Comparison of ENCODE assay signal across 15 mouse cellular contexts in genomic region chr14:70837528-70837927, GRCm38 (mm10).
DNase-seq lines count a peak whose midpoint lies in the region; ATAC-seq lines count a peak whose summit lies in the region.
"Had no signal": no experiment of that assay in that cellular context is flagged by ENCODE, and none has a peak within 500 bp of the region (broad histone marks: within the 10 kb centered on the region; RNA-seq: fewer than 3 reads in every experiment).

No protein-coding gene starts in this region.

- no peaks in the 10 kb centered on the region for H3K36me3 ChIP-seq in forebrain, embryonic 16.5 days (ENCODE audit: control insufficient read depth, insufficient read depth)
- H3K36me3 ChIP-seq in midbrain, embryonic 11.5 days (ENCODE audit: control insufficient read depth, insufficient read depth, low read length), result no peaks in the 10 kb centered on the region
- H3K36me3 ChIP-seq: limb, embryonic 10.5 days; liver, embryonic 15.5 days had no signal

- no peaks in the 10 kb centered on the region for H3K27me3 ChIP-seq in forebrain, embryonic 16.5 days (replicated peaks; ENCODE audit: control insufficient read depth, insufficient read depth, low read length)
- H3K27me3 ChIP-seq in midbrain, embryonic 11.5 days (ENCODE audit: control insufficient read depth, insufficient read depth, low read length), result no peaks in the 10 kb centered on the region
- H3K27me3 ChIP-seq: liver, embryonic 15.5 days had no signal

- WGBS in forebrain, embryonic 16.5 days, result 6% methylated on average over 6 of the region's 6 CpGs
- 8% methylated on average over 6 of the region's 6 CpGs for WGBS in midbrain, embryonic 11.5 days

- 0 out of 2 replicates have a peak overlapping the region, but pooled peaks have one; percentile 8 for H3K4me2 ChIP-seq in forebrain, embryonic 16.5 days (ENCODE audit: low read length)
- H3K4me2 ChIP-seq in midbrain, embryonic 11.5 days, result peak overlapping the region; percentile 21; the same call in 1 of the 2 replicates
- H3K4me2 ChIP-seq: liver, embryonic 15.5 days had no signal

- no peak overlapping the region for H3K9ac ChIP-seq in forebrain, embryonic 16.5 days (replicated peaks; ENCODE audit: low read depth, low read length)
- H3K9ac ChIP-seq in midbrain, embryonic 11.5 days (ENCODE audit: low read length), result no peak overlapping the region
- H3K9ac ChIP-seq: liver, embryonic 15.5 days had no signal

- peak; percentile 54 for ATAC-seq in forebrain, embryonic 16.5 days
- ATAC-seq in midbrain, embryonic 11.5 days (ENCODE audit: low FRiP score), result peak; percentile 44; the same call in 1 of the 2 replicates
- no peak for ATAC-seq in activated CD4-positive, CD25-positive, alpha-beta regulatory T cell, adult 4 months

- H3K27ac ChIP-seq in forebrain, embryonic 16.5 days (ENCODE audit: low read length), result no peak overlapping the region
- no peak overlapping the region for H3K27ac ChIP-seq in midbrain, embryonic 11.5 days (ENCODE audit: low read depth, low read length)
- H3K27ac ChIP-seq: limb, embryonic 10.5 days; liver, embryonic 15.5 days had no signal

- no peak overlapping the region for H3K4me3 ChIP-seq in forebrain, embryonic 16.5 days (replicated peaks; ENCODE audit: low read length)
- no peak overlapping the region for H3K4me3 ChIP-seq in midbrain, embryonic 11.5 days (ENCODE audit: low read depth, low read length)
- H3K4me3 ChIP-seq: limb, embryonic 10.5 days; liver, embryonic 15.5 days had no signal

- H3K9me3 ChIP-seq in forebrain, embryonic 16.5 days (ENCODE audit: control insufficient read depth, low read length), result no peaks in the 10 kb centered on the region
- no peaks in the 10 kb centered on the region for H3K9me3 ChIP-seq in midbrain, embryonic 11.5 days (ENCODE audit: control insufficient read depth, low read length)
- H3K9me3 ChIP-seq: limb, embryonic 10.5 days; liver, embryonic 15.5 days had no signal

- peaks cover 9% of the 10 kb centered on the region for H3K4me1 ChIP-seq in forebrain, embryonic 16.5 days (replicated peaks; ENCODE audit: control insufficient read depth, insufficient read depth, low read length)
- 0 out of 2 replicates have a peak, but pooled peaks cover 2% of the 10 kb centered on the region for H3K4me1 ChIP-seq in midbrain, embryonic 11.5 days (ENCODE audit: control insufficient read depth, insufficient read depth, low read length)
- H3K4me1 ChIP-seq: liver, embryonic 15.5 days had no signal

- peak; percentile 15 for DNase-seq in embryo, embryonic 10 days (ENCODE audit: low spot score)
- no peak for DNase-seq in embryo, embryonic 9.5 days (ENCODE audit: extremely low spot score)
- peak; percentile 11 for DNase-seq in MN1 (ENCODE audit: low spot score)
- peak; percentile 83 for DNase-seq in midbrain, embryonic 11.5 days (ENCODE audit: low spot score, missing footprints)
- DNase-seq in cerebellum, postnatal 25 days, result no peak
- DNase-seq in heart, adult 18-20 months, result no peak
- DNase-seq: adrenal gland, postnatal 25 days; cerebellum, postnatal 36 days; heart, adult 11 months; kidney, postnatal 14 days; lung, postnatal 4 days had no signal

Comparison
In these comparisons a context has a peak if more than half of its experiments do, and no peak if none do; other contexts are left out.
1. DNase-seq: peak in embryo, embryonic 10 days (single experiment), MN1 (single experiment) and midbrain, embryonic 11.5 days (single experiment); none in embryo, embryonic 9.5 days (single experiment), cerebellum, postnatal 25 days (0 of 2) and heart, adult 18-20 months (0 of 2).